Mouse (Mus musculus): Measurements from ENCODE around the gene Naaladl1. TPM values are rescaled to one million over a fixed set of nuclear protein-coding genes. Genes with fewer than 3 reads are reported as not detected.
A peak's percentile ranks its signal among the peaks of the same experiment; 100 is the strongest.
"Not testable (repeated sequence)": the region's sequence is repeated elsewhere in the genome, so short reads cannot be mapped to it uniquely, and the experiment has no call there.

The Naaladl1 gene
- polyA plus RNA-seq, 1 experiment from 2014 or later, result 0.87 TPM

DNA sequence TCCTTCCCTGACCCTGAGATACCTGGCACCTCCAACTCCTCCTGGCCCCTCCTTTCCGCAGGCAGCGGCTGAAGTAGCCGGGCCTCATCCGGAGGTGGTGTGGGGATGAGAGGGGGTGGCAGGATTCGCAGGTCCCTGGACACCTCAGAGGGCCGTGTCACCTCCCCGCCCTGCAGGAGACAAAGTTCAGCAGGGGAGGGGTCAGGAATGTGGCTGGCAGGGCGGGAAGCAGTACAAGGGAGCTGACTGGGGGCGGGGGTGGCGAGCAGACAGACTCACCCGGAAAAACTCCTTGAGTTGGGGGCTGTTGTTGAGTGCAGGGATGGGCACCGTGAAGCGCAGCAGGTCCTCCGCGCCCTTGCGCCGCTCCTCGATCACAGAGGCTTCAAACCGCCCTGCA is 16.2 kb downstream of the Naaladl1 start:
- no peak overlapping the region for H3K27ac ChIP-seq
- H3K4me1 ChIP-seq, result peaks cover 29% of the 10 kb centered on the region
- 0 out of 2 replicates have a peak overlapping the region, but pooled peaks have one; percentile 37 for H3K9ac ChIP-seq
- no peak for ATAC-seq
- H3K4me3 ChIP-seq, result no peak overlapping the region
- no peaks in the 10 kb centered on the region for H3K9me3 ChIP-seq (replicated peaks)
- H3K4me2 ChIP-seq, result no peak overlapping the region
- no peaks in the 10 kb centered on the region for H3K27me3 ChIP-seq
- H3K36me3 ChIP-seq (ENCODE audit: poor library complexity, severe bottlenecking), result 0 out of 2 replicates have a peak, but pooled peaks cover 7% of the 10 kb centered on the region
- WGBS, result 39% methylated on average over 19 of the region's 19 CpGs

DNA sequence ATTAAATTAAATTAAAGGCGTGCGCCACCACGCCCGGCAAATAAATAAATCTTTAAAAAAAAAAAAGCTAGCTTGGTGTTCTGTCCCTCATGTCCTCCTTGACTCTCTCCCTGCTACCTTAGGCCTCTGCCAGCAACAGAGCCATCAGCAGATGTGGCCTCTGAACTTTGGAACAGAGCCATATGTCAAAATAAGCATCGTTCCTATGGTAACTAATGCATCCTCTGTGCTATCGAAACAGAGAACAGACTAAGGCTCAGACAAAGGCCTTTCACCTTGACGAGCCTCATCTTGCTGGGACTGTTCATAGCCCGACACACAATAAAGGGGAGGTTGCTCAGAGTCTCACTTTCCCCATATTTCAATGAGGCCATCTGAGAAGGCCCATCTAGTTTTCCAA is 17.7 kb downstream of the Naaladl1 start:
- 0 out of 2 replicates have a peak, but pooled peaks cover 7% of the 10 kb centered on the region for H3K36me3 ChIP-seq (ENCODE audit: poor library complexity, severe bottlenecking)
- no peak overlapping the region for H3K4me2 ChIP-seq
- ATAC-seq, result no peak
- peaks cover 21% of the 10 kb centered on the region for H3K4me1 ChIP-seq
- H3K27me3 ChIP-seq, result no peaks in the 10 kb centered on the region
- H3K9me3 ChIP-seq (replicated peaks), result no peaks in the 10 kb centered on the region
- WGBS, result 67% methylated on average over 8 of the region's 8 CpGs
- H3K9ac ChIP-seq, result no peak overlapping the region
- H3K27ac ChIP-seq, result no peak overlapping the region
- H3K4me3 ChIP-seq, result no peak overlapping the region

DNA sequence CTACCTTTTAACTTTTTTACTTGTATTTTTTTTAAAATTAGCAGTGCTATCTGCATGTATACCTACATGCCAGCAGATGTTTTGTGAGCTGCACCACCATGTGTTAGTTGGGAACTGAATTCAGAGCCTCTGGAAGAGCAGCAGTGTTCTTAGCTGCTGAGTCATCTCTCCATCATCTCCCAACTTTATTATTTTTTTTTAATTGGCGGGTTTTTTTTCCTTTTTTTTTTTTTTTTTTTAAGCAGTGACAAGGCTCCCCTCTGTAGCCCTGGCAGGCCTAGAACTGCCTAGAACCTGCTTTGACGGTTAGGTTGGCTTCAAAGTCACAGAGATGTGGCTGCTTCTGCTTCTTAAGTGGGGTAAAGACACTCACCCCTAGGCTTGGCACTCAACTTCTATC is 19.3 kb downstream of the Naaladl1 start:
- Histone ChIP-seq H3K4me2 (no peak overlapping the region), H3K9ac (no peak overlapping the region), H3K36me3 (ENCODE audit: poor library complexity, severe bottlenecking) (0 out of 2 replicates have a peak, but pooled peaks cover 7% of the 10 kb centered on the region), H3K4me3 (no peak overlapping the region), H3K27me3 (no peaks in the 10 kb centered on the region), H3K4me1 (peaks cover 12% of the 10 kb centered on the region), H3K9me3 (replicated peaks) (no peaks in the 10 kb centered on the region), H3K27ac (no peak overlapping the region)
- ATAC-seq, result no peak
- 71% methylated on average over 2 of the region's 2 CpGs for WGBS

- H3K36me3 ChIP-seq (ENCODE audit: poor library complexity, severe bottlenecking), result no peaks in the 10 kb centered on the region
- H3K9me3 ChIP-seq (replicated peaks), result no peaks in the 10 kb centered on the region
- H3K4me3 ChIP-seq, result no peak overlapping the region
- no peak overlapping the region for H3K9ac ChIP-seq
- no peak overlapping the region for H3K27ac ChIP-seq
- WGBS, result 21% methylated on average over 4 of the region's 4 CpGs
- no peak for ATAC-seq
- H3K4me1 ChIP-seq, result peaks cover 11% of the 10 kb centered on the region; the same call in 1 of the 2 replicates
- H3K27me3 ChIP-seq, result no peaks in the 10 kb centered on the region
- H3K4me2 ChIP-seq, result no peak overlapping the region
Measured at GRCm38 (mm10) chr19:6126289-6126688, 20.7 kb downstream of the Naaladl1 start.

DNA sequence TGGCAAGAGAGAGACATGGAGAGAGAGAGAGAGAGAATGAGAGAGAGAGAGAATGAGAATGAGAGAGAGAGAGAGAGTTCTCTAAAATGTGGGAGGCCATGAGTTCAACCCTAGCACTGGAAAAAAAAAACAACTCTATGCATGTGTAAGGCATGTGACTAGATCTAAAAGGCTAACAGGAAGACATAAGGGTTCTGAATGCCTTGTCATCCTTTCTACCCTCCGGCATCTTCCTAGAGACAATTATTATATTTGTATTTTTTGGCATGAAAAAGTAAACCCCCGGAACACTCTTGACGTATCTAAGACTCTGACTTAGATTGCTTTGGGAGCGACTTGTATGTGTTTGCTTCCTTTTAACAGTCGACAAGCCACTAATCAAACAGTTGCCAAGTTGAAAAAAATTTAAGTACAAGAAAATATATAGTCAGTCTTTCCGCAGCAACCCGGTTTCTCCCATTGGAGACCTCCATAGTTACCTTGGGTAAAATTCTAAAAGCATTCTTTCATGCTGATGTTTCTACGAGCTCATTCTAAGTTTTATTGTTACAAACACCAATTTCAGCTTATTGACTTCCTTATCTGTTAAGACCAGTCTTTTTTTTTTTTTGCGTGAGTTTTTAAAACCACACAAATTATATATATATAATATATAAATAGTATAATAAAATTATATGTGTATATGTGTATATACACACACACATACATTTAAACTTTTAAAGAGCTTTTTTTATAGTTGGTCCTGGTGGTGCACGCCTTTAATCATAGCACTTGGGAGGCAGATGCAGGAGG is 21.4 kb downstream of the Naaladl1 start:
- 75% methylated on average over 10 of the region's 10 CpGs for WGBS
- H3K27ac ChIP-seq, result no peak overlapping the region
- no peak for ATAC-seq
- no peaks in the 10 kb centered on the region for H3K27me3 ChIP-seq
- H3K36me3 ChIP-seq (ENCODE audit: poor library complexity, severe bottlenecking), result no peaks in the 10 kb centered on the region
- H3K9me3 ChIP-seq (replicated peaks), result no peaks in the 10 kb centered on the region
- peak overlapping the region; percentile 55 for H3K4me3 ChIP-seq
- H3K9ac ChIP-seq, result peak overlapping the region; percentile 75; the same call in 1 of the 2 replicates
- peaks cover 11% of the 10 kb centered on the region; the same call in 1 of the 2 replicates for H3K4me1 ChIP-seq
- peak overlapping the region; percentile 70 for H3K4me2 ChIP-seq

DNA sequence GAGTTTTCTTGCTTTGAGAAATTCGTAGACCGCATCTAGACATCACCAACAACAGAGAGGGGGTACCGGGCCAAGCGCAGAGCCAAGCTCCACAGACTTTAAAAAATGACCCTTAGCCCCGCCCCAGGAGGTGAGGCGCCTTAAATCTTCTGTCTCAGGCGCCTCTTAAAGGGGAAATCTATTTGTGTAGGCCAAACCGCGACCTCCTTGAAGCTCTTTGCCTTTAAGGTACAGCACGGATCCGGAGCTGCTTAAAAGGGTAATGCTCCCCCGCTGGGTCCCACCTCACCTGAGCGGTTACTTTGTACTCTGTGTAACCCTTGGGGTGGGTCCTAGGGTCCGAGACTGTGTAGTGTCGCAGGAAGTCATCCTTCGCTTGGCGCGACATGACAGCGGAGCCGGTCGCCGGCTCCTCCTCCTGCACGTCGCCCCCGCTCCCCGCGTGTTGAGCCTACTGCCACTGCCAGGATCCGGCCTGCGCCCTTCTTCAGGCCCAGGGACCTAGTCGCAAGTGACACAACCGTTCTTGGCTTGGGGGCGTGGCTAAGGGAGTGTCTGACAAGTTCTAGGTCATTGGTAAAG is 22.3 kb downstream of the Naaladl1 start, which contains the start of gene Snx15:
Snx15 (minus strand) TSS at position 545 of the 582 bp plus-strand sequence.
- peaks cover 5% of the 10 kb centered on the region; the same call in 1 of the 2 replicates for H3K36me3 ChIP-seq (ENCODE audit: poor library complexity, severe bottlenecking)
- WGBS, result under 1% methylated on average over 32 of the region's 32 CpGs
- peak; percentile 94 for ATAC-seq
- no peaks in the 10 kb centered on the region for H3K9me3 ChIP-seq (replicated peaks)
- peaks cover 11% of the 10 kb centered on the region; the same call in 1 of the 2 replicates for H3K4me1 ChIP-seq
- peak within 1 kb of the TSS; percentile 55 for H3K4me3 ChIP-seq
- H3K4me2 ChIP-seq, result peak within 1 kb of the TSS; percentile 70
- H3K27me3 ChIP-seq, result no peaks in the 10 kb centered on the region
- peak within 1 kb of the TSS; percentile 75 for H3K9ac ChIP-seq
- H3K27ac ChIP-seq, result peak within 1 kb of the TSS; percentile 84

- H3K4me3 ChIP-seq; H3K9me3 ChIP-seq (replicated peaks); H3K27ac ChIP-seq; H3K9ac ChIP-seq; H3K27me3 ChIP-seq; H3K4me1 ChIP-seq; H3K4me2 ChIP-seq; ATAC-seq: not testable (repeated sequence)
- H3K36me3 ChIP-seq (ENCODE audit: poor library complexity, severe bottlenecking), result peaks cover 28% of the 10 kb centered on the region
- 84% methylated on average over 7 of the region's 7 CpGs for WGBS
Measured at GRCm38 (mm10) chr19:6130414-6131128, 25.0 kb downstream of the Naaladl1 start.

GRCm38 (mm10) chr19:6132171-6132827 is 26.7 kb downstream of the Naaladl1 start:
- WGBS, result 86% methylated on average over 7 of the region's 7 CpGs
- Histone ChIP-seq H3K4me1 (peaks cover 4% of the 10 kb centered on the region; the same call in 1 of the 2 replicates), H3K9me3 (replicated peaks) (no peaks in the 10 kb centered on the region), H3K4me3 (no peak overlapping the region), H3K36me3 (ENCODE audit: poor library complexity, severe bottlenecking) (peaks cover 46% of the 10 kb centered on the region), H3K27me3 (no peaks in the 10 kb centered on the region), H3K27ac (no peak overlapping the region), H3K9ac (no peak overlapping the region), H3K4me2 (no peak overlapping the region)
- ATAC-seq, result no peak

GRCm38 (mm10) chr19:6133197-6133596 is 27.6 kb downstream of the Naaladl1 start:
- H3K9me3 ChIP-seq (replicated peaks); H3K27me3 ChIP-seq; ATAC-seq; H3K27ac ChIP-seq; H3K4me2 ChIP-seq; H3K4me3 ChIP-seq; H3K4me1 ChIP-seq; H3K9ac ChIP-seq: not testable (repeated sequence)
- H3K36me3 ChIP-seq (ENCODE audit: poor library complexity, severe bottlenecking), result peaks cover 51% of the 10 kb centered on the region
- 50% methylated on average over 1 of the region's 1 CpGs for WGBS

DNA sequence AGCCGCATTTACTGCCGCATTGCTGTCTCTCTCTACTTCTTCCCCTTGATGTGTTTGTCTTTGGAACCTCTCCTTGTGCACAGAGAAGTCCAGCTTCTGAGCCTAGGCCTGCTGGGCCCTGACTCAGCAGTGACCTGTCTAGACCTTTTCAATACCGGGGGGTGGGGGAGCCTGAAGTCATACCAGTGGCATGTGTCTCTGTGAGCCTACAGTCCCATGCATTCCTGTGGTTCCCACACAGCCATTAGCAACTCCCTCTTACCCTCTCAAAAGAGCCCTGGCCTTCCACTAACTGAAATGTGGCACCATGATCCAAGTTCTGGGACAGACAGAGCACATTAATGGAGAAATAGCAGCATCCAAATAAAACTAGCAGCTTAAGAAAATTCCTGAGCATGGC is 30.8 kb downstream of the Naaladl1 start:
- WGBS, result 92% methylated on average over 3 of the region's 3 CpGs
- no peak overlapping the region for H3K9ac ChIP-seq
- H3K4me2 ChIP-seq, result no peak overlapping the region
- H3K27ac ChIP-seq, result no peak overlapping the region
- no peak overlapping the region for H3K4me3 ChIP-seq
- H3K36me3 ChIP-seq (ENCODE audit: poor library complexity, severe bottlenecking), result peaks cover 51% of the 10 kb centered on the region
- H3K9me3 ChIP-seq (replicated peaks), result no peaks in the 10 kb centered on the region
- ATAC-seq, result no peak
- peaks cover 14% of the 10 kb centered on the region for H3K4me1 ChIP-seq
- no peaks in the 10 kb centered on the region for H3K27me3 ChIP-seq

DNA sequence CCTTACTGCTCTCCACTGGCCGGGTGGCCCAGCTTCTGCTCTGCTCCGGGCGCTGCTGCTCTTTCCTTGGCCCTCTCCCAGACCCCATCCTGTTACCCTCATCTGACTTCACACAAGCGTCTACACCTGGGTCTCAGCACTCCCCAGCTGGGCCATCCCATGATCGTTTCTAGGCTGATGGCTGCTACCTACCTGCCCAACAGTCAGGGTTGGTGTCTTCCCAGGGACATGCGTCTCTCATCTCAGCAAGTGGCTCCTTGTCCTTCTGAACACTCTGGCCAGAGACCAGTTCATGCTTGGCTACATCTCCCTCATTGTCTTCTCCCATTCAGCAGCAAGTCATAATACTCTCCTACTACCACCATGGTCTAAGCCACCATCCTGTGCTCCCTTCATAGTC is 34.1 kb downstream of the Naaladl1 start:
- Histone ChIP-seq H3K9ac (peak overlapping the region; percentile 86), H3K27ac (peak overlapping the region; percentile 97; the same call in 1 of the 2 replicates), H3K36me3 (ENCODE audit: poor library complexity, severe bottlenecking) (peaks cover 32% of the 10 kb centered on the region), H3K4me2 (peak overlapping the region; percentile 74), H3K9me3 (replicated peaks) (no peaks in the 10 kb centered on the region), H3K4me3 (peak overlapping the region; percentile 64), H3K4me1 (peaks cover 14% of the 10 kb centered on the region), H3K27me3 (no peaks in the 10 kb centered on the region)
- WGBS, result 95% methylated on average over 6 of the region's 6 CpGs
- no peak for ATAC-seq
